Mouse (Mus musculus): ENCODE results near the gene Nppa.
"Not testable (repeated sequence)": the region's sequence is repeated elsewhere in the genome, so short reads cannot be mapped to it uniquely, and the experiment has no call there.

The Nppa gene

DNA sequence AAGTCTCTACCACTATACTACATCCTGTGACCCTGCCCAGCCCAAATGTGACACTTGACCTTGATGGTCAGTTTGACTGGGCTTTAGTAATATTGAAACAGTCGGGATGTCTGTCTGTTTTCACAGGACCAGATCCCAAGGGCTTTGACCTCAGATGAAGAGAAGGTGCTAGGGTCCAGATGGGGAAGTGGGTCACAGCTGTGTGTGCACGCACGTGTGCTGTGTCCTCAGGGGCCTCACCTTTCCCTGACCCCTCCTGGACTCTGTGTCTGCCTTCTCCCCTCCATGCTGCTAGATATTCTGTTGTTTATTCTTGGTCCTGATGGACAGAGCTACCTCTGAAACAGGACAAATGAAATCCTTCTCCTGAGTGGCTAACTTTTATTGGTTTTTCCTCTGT, 10.8 kb downstream of the Nppa start:
- DNase-seq (ENCODE audit: low read depth in 1 of 2, low spot score in 2 of 2), result no peak

DNA sequence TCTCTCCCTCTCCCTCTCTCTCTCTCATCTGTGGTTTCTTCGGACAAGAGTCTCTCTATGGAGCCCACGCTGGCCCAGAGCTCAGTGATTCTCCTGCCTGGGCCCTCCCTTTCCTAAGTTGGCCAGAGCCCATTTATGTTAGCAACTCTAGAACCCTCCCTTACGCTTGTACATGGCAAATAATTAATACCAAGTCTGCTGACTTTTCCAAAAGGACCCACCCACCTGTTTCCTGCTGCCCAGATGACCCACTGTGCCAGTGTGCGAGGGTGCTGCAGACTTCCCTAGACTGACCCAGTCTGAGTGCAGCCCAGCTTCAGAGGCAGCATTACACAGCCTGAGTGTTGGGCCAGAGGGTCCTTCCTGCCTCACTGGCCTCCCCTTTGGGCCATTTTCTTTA, 11.7 kb downstream of the Nppa start:
- DNase-seq (ENCODE audit: low read depth in 1 of 2, low spot score in 2 of 2), result no peak

DNA sequence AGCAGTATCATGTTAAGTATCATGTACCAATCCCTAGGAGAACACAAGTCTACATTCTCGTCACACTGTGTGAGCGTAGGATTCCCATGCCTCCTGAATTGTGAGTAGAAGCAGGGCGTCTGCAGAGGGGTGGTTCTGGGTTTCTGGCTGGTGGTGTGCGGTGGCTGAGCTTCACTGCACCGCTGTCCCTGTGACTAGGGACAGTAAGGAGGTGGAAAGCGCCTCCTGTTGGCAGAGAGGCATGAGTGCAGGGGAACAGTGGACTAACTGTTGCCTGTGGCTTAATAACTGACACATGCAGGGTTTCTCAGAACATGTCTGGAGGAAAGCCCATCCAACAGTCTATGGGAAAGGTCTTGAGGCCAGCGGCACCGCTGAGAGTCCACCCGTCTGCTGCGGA, 14.9 kb downstream of the Nppa start:
- DNase-seq (ENCODE audit: low read depth in 1 of 2, low spot score in 2 of 2), result no peak

DNA sequence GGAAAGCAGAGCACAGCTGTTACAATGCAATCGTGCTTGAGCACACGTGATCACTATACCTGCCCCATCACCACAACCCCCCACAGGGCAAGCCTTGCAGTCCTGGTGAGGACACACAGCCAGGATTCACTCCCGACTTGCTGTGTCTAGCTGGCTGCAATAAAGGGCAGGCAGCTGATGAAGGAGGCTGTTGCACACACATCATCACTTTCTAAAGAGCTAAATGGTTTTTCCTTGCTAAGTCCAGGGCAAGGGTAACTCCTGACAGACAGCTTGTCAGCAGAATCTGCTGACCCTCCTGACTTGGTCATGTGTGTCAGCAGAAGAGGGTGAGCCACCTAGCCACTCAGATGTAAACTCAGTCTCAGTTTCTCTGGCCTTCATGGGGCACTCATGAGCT, 16.5 kb downstream of the Nppa start:
- DNase-seq (ENCODE audit: low read depth in 1 of 2, low spot score in 2 of 2), result no peak

DNA sequence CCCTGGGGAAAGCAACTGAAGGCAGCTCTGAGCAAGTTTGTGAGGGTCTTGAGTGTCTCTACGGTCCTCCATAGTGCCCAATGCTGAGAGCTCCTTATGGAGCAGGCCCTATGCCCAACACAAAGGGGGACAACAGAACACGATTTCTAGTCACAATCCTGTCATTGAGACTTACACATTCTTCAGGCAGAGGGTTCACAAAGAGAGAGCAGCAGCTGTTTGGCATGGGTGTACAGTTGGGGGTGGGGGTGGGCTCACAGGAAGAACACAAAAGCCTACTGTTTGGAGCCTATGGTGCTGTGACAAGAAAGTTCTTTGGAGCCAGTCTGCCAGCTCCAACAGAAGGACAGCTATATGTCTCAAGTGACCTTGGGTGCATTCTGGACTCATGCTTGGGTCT, 17.9 kb downstream of the Nppa start:
- no peak for DNase-seq (ENCODE audit: low read depth in 1 of 2, low spot score in 2 of 2)

DNA sequence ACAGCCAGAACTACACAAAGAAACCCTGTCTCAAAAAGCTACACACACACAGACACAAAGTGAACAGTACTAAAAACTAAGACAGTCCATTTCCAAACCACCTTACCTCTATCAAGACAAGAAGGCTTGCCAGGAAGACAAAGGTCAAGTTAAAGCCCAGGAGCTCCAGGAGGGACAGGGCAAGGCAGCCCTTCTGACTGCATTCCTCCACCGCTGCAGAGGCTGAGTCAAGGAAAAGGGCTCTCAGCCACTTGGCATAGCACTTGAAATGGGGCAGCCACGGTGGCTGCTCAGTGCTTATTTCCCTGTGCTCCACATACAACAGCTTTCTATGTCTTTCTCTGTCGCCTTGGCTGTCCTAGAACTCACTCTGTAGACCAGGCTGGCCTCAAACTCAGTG, 23.5 kb downstream of the Nppa start:
- no peak for DNase-seq (ENCODE audit: low read depth in 1 of 2, low spot score in 2 of 2)

DNA sequence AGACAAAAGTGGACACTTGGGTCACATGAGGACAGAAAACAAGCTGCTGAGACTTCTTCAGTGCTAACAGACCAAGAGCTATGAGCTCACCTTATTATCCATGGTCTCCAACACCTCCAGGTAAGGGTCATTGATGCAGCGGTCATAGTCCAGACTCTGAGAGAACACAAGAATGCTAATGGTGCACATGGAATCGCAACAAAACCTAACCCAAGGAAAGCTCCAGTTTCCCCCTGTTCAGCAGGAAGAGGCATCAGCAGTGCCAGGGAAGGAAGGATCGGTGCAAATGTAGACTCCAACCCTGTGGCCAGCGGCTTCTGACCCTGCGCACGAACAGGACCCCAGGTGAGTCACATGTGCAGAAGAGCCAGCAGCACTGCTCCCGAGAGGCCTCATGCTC, 28.8 kb downstream of the Nppa start:
- no peak for DNase-seq (ENCODE audit: low read depth in 1 of 2, low spot score in 2 of 2)

DNA sequence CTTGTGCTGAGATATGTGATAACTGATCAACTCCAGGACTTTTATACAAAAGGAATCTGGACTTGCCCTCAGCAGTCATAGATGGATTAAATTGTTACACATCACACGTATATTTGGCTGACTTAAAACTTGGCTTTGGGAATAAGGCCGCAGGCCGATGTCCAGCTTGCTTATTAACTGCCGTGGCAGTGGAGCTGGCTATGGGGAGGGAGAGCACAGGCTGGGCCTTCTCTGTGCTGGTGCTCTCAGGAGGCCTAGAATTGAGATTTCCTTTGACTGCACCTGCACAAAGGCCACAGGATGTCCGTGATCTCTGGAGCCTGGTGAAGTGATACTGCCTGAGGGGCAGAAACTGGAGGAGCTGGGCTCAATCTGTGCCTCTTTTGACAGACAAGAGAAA, 30.0 kb downstream of the Nppa start:
- DNase-seq (ENCODE audit: low read depth in 1 of 2, low spot score in 2 of 2), result no peak

DNA sequence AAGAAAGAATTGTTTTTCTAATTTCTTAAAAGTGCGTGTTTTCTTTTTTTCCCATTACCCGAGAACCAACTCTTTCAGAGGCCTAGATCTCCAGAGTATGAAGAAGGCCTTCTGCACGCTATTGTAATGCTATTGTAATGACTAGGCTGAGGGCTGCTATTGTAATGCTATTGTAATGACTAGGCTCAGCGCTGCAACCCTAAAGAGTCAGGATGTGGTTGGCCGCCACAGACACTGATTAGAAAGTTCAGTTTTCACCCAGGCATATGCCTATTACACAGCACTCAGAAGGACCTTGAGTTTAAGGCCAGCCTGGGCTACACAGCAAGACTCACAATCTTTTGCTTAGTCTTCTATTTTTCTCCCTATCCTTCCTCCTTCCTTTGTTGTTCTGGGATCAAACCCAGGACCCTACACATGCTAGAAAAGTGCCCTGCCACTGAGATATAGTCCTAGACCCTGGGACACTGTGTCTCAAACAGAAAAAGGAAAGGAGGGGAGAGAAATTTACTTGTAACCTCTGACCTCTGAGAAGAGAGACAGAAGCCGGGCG, 33.4 kb downstream of the Nppa start:
- no peak for DNase-seq (ENCODE audit: low read depth in 1 of 2, low spot score in 2 of 2)

DNA sequence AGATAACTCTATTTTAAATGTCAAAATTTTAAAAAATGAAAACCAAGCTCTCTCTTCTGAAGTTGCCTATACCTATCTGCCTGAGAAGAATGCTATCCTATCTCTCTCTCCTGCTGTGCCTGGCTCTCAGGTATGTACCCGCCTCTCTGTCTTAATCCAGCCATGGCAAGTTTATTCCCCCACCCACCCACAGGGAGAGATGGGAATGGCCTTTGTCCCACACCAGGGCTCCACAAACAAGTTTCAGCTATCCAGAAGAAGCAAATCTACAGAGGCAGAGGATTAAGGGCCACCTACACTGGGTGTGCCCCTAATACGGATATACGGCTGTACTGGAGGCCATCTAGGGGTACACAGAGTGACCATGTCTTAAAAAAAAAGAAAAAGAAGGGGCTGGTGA, 34.9 kb downstream of the Nppa start:
- DNase-seq (ENCODE audit: low read depth in 1 of 2, low spot score in 2 of 2), result no peak

DNA sequence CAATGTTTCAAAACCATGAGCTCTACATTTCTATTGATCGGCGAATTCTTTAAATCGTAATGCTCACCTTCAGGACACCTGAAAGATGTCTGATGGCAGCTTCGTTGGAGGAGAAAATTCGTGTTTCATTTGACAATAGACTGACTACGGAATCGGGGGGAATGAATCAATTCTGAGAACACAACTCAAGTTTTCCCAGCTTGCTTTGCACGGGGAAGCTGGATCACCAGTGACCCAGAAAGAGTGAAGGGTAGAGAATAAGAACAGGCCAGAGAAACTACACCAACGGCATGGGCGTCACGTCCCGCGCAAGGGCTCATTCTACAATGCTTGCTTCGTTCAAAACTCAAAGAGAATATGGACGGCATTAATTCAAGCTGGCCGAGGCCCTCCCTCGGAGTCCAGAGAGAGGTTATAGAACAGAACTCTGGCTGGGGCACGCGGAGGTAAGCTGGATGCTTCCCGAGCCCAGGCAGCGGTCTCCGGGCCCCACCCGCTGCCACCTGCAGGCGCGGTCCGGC, 37.6 kb downstream of the Nppa start:
- DNase-seq (ENCODE audit: low read depth in 1 of 2, low spot score in 2 of 2), result no peak

DNA sequence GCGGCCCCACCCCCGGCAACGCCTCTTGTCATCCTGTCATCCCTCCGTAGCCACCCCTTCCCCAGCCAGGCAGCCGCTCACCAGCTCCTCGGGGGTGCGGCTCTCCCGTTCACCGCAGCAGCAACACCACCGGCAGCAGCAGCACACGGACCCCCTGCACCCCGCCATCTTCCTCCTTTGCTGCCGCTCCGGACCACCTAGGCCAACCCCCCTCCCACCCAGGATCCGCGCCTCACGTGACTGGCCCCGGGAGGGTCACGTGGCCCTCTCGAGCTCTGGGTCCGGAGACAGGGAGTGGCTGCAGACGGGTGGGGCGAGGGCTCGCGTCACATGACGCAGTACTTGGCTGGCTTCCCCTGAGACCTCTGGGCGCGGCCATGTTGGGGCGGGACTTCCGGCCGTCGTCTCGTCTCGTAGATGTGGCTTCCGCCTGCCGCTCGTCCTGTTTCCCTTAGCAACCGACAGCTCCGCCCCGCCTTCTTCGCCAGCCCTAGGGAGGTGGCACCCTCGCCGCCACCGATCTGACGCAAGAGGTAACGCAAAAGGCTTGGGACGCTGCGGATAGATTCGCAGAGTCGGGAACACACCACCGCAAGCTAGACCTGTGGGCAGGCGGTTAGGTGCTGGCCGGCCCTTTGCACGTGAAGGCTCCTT, 38.2 kb downstream of the Nppa start, which contains the start of the genes Clcn6 and Mthfr:
Clcn6 (minus strand) TSS at position 222 of the 654 bp plus-strand sequence.
Mthfr (plus strand) TSS at position 478 of the 654 bp plus-strand sequence.
- peak; percentile 98 for DNase-seq (ENCODE audit: low read depth in 1 of 2, low spot score in 2 of 2)

DNA sequence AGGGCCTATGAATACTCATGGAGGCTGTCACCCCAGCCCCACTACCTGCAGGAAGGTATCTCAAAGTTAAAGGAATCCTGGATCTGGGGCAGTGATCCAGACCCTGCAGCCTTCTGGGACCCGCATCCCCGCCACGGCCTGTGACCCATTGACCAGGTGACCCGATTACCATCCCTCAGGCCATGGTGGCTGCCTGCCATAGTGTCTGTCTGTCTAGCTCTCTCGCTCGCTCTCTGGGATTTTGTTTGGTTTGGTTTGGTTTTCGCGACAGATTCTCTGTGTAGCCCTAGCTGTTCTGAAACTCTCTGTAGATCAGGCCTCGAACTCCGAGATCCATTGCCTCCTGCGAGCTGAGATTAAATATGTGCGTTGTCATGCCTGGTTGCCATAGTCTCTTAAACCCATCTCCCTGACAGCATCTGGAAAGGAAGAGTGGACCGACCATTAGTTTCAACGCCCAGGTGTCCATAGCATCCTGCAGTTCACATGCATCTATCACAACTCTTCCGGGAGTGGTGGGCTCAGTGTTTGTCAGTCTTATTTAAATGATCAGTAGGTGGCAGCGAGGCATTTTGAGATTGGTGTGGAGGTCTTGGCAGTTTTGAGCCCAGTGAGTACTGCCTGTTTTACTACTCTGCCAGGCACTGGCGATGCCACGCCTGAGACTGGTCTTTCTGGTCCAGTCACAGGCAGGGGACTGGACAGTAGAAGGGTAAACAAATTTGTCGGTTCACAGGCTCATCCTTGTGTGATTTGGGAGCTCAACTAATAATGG, 38.9 kb downstream of the Nppa start:
- no peak for DNase-seq (ENCODE audit: low read depth in 1 of 2, low spot score in 2 of 2)

DNA sequence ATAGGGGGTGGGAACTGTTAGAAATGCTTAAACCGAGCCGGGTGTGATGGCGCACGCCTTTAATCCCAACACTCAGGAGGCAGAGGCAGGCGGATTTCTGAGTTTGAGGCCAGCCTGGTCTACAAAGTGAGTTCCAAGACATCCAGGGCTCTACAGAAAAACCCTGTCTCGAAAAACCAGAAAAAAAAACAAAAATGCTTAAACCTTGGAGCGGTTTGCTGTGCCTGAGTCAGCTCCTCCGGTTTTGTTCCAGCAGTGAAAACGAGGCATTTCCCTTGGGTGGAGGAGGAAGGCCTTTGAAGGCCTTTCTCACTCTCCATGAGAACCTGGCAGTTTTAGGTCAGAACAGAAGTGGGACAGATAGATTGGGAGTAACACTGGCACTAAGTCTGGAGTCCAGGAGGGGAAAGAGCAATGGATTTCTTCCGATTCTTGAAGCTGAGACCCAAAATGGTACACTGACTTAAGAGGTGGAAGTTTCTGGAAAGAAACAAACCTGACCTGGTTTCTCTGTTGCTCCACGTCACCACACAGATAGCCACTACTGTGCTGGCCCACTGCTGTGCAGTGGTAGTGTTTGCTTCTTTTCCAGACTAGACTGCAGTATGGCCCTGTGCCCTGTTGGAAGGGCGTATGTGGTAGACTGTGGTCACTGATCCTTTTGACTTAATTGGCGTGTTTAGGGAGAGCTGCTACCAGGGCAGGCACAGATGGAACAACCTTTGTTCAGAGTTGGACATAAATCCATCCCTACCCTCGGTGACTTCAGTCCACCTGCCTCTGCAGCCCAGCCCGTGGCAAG, 39.7 kb downstream of the Nppa start:
- DNase-seq (ENCODE audit: low read depth in 1 of 2, low spot score in 2 of 2), result no peak

DNA sequence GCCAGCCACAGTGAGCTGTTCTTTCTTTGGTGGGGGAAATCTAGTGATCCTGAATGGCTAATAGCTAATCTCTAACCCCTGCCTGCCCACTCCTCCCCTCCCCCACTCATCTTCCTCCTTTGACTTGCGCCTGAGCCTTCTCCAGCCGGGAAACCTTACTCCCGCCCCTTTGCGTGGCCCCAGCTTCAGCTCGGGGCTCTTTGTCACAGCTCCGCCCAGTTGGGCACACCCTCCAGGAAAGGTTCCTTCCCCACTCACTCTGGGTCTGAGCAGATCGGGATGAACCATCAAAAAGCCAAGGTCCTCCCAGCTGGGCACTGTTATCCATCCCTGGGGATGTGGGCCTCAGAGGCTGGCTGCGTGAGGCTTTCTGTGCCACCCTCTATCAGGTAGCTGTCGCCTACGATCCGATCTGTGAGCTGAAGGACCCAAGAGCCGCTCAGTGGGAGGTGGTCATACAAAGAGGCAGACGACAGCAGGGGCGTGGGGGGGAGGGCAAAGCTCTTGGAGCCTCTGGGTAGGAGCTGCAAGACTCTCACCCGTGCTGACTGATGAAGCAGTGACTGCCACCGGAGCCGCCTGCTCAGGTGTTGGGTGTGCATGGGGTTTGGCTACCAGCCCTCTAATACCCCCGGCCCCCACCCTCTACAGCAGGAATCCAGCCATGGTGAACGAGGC, 40.5 kb downstream of the Nppa start:
- no peak for DNase-seq (ENCODE audit: low read depth in 1 of 2, low spot score in 2 of 2)

DNA sequence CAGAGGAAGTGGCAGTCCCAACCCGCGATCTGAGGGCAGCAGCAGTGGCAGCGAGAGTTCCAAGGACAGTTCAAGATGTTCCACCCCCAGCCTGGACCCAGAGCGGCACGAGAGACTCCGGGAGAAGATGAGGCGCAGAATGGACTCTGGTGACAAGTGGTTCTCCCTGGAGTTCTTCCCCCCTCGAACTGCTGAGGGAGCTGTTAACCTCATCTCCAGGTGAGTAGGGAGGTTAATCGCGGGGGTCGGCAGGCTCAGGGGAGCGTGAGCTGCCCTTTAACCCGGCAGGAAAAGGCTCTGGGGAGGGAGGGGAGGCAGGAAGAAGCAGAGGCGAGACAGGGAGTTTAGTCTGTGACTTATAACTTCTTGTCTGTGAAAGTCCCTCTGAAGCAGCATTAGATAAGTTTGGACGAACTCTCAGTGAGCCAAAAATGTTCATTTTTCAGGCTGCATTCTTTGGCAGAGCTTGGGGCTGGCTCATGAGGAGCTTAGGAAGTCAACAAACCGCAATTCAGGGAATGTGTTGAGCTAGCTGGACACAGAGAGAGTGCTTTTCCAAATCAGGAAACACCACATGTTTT, 41.2 kb downstream of the Nppa start:
- DNase-seq (ENCODE audit: low read depth in 1 of 2, low spot score in 2 of 2), result no peak

DNA sequence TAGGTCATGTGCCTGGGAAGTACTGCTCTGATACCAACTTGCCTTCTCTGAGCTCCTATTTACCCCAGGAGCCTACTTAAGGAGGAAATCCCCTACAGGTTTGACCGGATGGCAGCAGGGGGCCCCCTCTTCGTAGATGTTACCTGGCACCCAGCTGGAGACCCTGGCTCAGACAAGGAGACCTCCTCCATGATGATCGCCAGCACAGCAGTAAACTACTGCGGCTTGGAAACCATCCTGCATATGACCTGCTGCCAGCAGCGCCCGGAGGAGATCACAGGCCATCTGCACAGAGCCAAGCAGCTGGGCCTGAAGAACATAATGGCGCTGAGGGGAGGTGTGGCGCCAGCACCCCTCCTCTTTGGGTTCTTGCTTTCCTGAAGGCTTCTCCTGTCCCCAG, 42.8 kb downstream of the Nppa start:
- DNase-seq (ENCODE audit: low read depth in 1 of 2, low spot score in 2 of 2), result not testable (repeated sequence)

DNA sequence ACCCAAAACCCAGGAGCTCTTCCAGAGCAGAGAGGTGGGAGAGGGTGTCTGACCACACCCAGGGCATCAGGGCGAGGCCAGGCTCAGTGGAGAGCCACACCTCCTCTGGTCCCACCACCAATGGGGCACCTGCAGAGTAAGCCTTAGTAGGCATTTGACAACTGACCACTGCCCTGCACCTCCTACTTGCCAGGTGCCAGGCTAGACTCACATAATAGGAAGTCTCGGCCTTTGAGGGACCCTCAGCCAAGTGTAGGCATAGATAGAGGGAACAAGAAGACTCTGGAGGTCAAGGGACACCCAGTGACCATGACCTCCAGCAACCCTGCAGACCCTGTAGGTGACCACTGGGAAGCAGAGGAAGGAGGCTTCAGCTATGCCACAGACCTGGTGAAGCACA, 43.6 kb downstream of the Nppa start:
- no peak for DNase-seq (ENCODE audit: low read depth in 1 of 2, low spot score in 2 of 2)

DNA sequence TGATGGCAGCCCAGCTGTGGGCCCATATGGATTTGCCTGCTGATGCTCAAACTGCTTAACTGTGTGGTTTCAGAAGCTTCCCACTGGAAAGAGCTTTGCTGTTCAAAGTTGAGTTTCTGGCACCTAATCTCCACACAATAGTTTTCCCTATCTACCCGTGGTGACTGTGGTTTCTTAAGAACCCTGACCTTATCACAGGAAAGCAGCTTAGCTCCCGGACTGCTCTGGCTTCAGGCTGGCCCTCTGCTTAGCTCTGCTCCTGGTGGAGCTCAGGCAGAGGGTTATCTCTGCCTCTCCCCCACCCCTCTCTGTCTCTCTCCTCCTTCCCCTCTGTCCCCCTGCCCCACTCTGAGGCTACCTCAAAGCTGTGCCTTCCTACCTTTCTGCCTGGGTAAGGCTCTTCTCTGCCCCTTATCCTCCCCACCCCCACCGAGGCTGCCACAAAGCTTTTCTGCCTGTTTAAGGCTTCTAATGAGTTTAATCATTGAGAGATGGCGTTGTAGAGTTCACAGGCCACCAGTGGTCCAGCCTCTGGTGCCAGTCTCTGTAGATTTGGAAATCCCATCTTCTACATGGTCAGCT, 46.0 kb downstream of the Nppa start:
- DNase-seq (ENCODE audit: low read depth in 1 of 2, low spot score in 2 of 2), result no peak

DNA sequence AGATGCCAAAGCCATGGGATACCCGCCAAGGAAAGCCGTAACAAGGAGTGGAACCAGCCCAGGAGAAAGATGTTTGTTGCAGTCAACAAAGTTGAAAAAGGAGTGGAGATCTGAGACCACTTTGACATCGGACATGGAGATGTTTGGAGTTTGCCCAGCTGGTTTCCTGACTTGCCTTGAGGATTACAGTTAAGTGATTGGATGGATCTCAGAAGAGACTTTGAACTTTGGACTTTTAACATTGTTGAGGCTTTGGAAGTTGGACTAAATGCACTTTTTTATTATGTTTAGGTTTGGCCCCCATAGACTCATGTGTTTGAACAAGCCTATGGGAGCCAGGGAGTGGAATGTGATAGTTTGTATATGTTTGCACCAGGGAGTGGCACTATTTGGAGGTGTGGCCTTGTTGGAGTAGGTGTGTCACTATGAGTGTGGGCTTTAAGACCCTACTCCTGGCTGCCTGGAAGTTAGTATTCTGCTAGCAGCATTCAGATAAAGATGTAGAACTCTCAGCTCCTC, 49.9 kb downstream of the Nppa start:
- DNase-seq (ENCODE audit: low read depth in 1 of 2, low spot score in 2 of 2), result not testable (repeated sequence)

Measured in monocyte, adult 2 months (primary cell).